Mouse (Mus musculus) heart, embryonic 14.5 days (tissue): ENCODE data around the gene Oip5. TPM values are rescaled to one million over a fixed set of nuclear protein-coding genes. Genes with fewer than 3 reads are reported as not detected.
"Not testable (repeated sequence)": the region's sequence is repeated elsewhere in the genome, so short reads cannot be mapped to it uniquely, and the experiment has no call there.

Experiments
- ATAC-seq: fragments of 200-750 bp; cut with Nextera tagmentation; 2 replicates; pipeline ENCODE4 v1.8.0; 2017; ENCODE audit warnings: low read depth, moderate TSS enrichment; ENCODE audit not compliant: insufficient number of reproducible peaks, insufficient read depth, low FRiP score
- H3K27ac ChIP-seq, 2 experiments: fragments of 200-500 bp in 1 of 2; fragments of 300-500 bp in 1 of 2; sonication (generic) in 1 of 2; replicated peaks in 1 of 2; 2 replicates each; pipeline ENCODE4 v1.5.1; 2012 to 2014; ENCODE audit warnings: low read depth in 2 of 2, low read length in 2 of 2, control low read depth in 1 of 2, mild to moderate bottlenecking in 1 of 2, mixed read lengths in 1 of 2; ENCODE audit not compliant: control insufficient read depth in 1 of 2, insufficient read depth in 1 of 2
- H3K27me3 ChIP-seq: fragments of 300-500 bp; sonication (generic); 2 replicates; pipeline ENCODE4 v1.6.1; 2014; ENCODE audit warnings: mild to moderate bottlenecking, low read length, control low read depth; ENCODE audit not compliant: control insufficient read depth, insufficient read depth
- H3K36me3 ChIP-seq: fragments of 300-500 bp; sonication (generic); 2 replicates; pipeline ENCODE4 v1.6.1; 2014; ENCODE audit warnings: mild to moderate bottlenecking, control low read depth, low read length, mixed read lengths; ENCODE audit not compliant: control insufficient read depth, insufficient read depth
- H3K4me1 ChIP-seq, 2 experiments: fragments of 200-500 bp in 1 of 2; fragments of 300-500 bp in 1 of 2; sonication (generic) in 1 of 2; 2 replicates each; pipeline ENCODE4 v1.6.1; 2012 to 2014; ENCODE audit warnings: low read length in 2 of 2, control low read depth in 1 of 2, mixed read lengths in 1 of 2; ENCODE audit not compliant: control insufficient read depth in 2 of 2, insufficient read depth in 2 of 2
- H3K4me2 ChIP-seq: fragments of 300-500 bp; sonication (generic); 2 replicates; pipeline ENCODE4 v1.6.1; 2014; ENCODE audit warnings: mild to moderate bottlenecking, low read length
- H3K4me3 ChIP-seq, 2 experiments: fragments of 200-500 bp in 1 of 2; fragments of 300-500 bp in 1 of 2; sonication (generic) in 1 of 2; 2 replicates each; pipeline ENCODE4 v1.5.1; 2012 to 2014; ENCODE audit warnings: low read length in 2 of 2, mild to moderate bottlenecking in 2 of 2, control low read depth in 1 of 2, low read depth in 1 of 2, moderate library complexity in 1 of 2; ENCODE audit not compliant: control insufficient read depth in 1 of 2, insufficient read depth in 1 of 2
- H3K9ac ChIP-seq: fragments of 300-500 bp; sonication (generic); 2 replicates; pipeline ENCODE4 v1.6.1; 2014; ENCODE audit warnings: mild to moderate bottlenecking, low read length
- H3K9me3 ChIP-seq: fragments of 300-500 bp; sonication (generic); 2 replicates; pipeline ENCODE4 v1.6.1; 2016; ENCODE audit warnings: low read length, control low read depth; ENCODE audit not compliant: control insufficient read depth
- WGBS: fragments of 180-500 bp; shearing (Covaris S2); extraction: QIAGEN DNeasy Blood & Tissue Kit; methylation state at CpG from one replicate; pipeline ENCODE4 v1.1.7; 2014; 5-methylcytosine and 5-hydroxymethylcytosine counted together
- polyA plus RNA-seq: library from polyadenylated mRNA; unstranded; fragments of >200 nt; fragmentation: Nextera tagmentation; extraction: Ambion mirVana; gene quantifications from 2 replicates; pipeline ENCODE4 v1.2.1, GENCODE M21; 2014

Gene Oip5
- 17.7 and 20.7 TPM in 2 replicates for polyA plus RNA-seq

GRCm38 (mm10) chr2:119618199-119618982 is at the start of gene Oip5, which contains the start of gene Nusap1:
Gene Oip5 (minus strand): TSS chr2:119618469.
Gene Nusap1 (plus strand): TSS chr2:119618298.
- under 1% methylated on average over 55 of the region's 55 CpGs for WGBS
- H3K4me2 ChIP-seq: peak within 1 kb of the TSS; percentile 86

GRCm38 (mm10) chr2:119665744-119666143 is 47.5 kb upstream of the Oip5 start:
- 65% methylated on average over 19 of the region's 23 CpGs for WGBS
- ATAC-seq, H3K36me3 ChIP-seq, H3K4me2 ChIP-seq, H3K4me3 ChIP-seq, H3K9ac ChIP-seq, H3K9me3 ChIP-seq, H3K27me3 ChIP-seq, H3K27ac ChIP-seq: not testable (repeated sequence)
- H3K4me1 ChIP-seq: peaks cover 5 to 12% of the 10 kb centered on the region in 2 experiments

More at GRCm38 (mm10) chr2:119618199-119618982, at the start of gene Oip5, which contains the start of gene Nusap1:
- H3K4me1 ChIP-seq: peaks cover 2 to 24% of the 10 kb centered on the region in 2 experiments; a peak in 3 of 4 replicates
- peaks cover 9% of the 10 kb centered on the region for H3K36me3 ChIP-seq
- peak within 1 kb of the TSS; percentile 48 to 63; a peak in 3 of 4 replicates for H3K27ac ChIP-seq
- peak within 1 kb of the TSS; percentile 79 for H3K9ac ChIP-seq
- peak within 1 kb of the TSS; percentile 89 for H3K4me3 ChIP-seq
- no peaks in the 10 kb centered on the region for H3K27me3 ChIP-seq
- no peaks in the 10 kb centered on the region for H3K9me3 ChIP-seq
- ATAC-seq: peak; percentile 99

- Histone ChIP-seq H3K4me3 (peak within 1 kb of the TSS; percentile 87 to 98), H3K4me2 (peak within 1 kb of the TSS; percentile 80), H3K4me1 (peaks cover 5 to 12% of the 10 kb centered on the region in 2 experiments), H3K27ac (peak within 1 kb of the TSS; percentile 25 to 67; a peak in 3 of 4 replicates), H3K27me3 (no peaks in the 10 kb centered on the region), H3K9me3 (no peaks in the 10 kb centered on the region), H3K36me3 (peaks cover 28% of the 10 kb centered on the region), H3K9ac (peak within 1 kb of the TSS; percentile 96)
- ATAC-seq: no peak
- WGBS: under 1% methylated on average over 44 of the region's 44 CpGs
Observed at GRCm38 (mm10) chr2:119662220-119663182, 44.2 kb upstream of the Oip5 start, which contains the start of gene Ndufaf1. Gene Ndufaf1 (minus strand): TSS chr2:119662827.

GRCm38 (mm10) chr2:119644254-119644653 is 26.0 kb upstream of the Oip5 start:
- Histone ChIP-seq H3K4me2 (no peak overlapping the region), H3K27ac (no peak overlapping the region), H3K9ac (no peak overlapping the region), H3K36me3 (peaks cover 97% of the 10 kb centered on the region), H3K4me3 (no peak overlapping the region), H3K27me3 (no peaks in the 10 kb centered on the region), H3K9me3 (no peaks in the 10 kb centered on the region), H3K4me1 (no peaks in the 10 kb centered on the region)
- no peak for ATAC-seq
- 94% methylated on average over 5 of the region's 5 CpGs for WGBS

- no peaks in the 10 kb centered on the region for H3K4me1 ChIP-seq
- H3K36me3 ChIP-seq: peaks cover 96% of the 10 kb centered on the region
- WGBS: 94% methylated on average over 5 of the region's 5 CpGs
Observed at GRCm38 (mm10) chr2:119641214-119641912, 23.1 kb upstream of the Oip5 start.

GRCm38 (mm10) chr2:119636781-119637180 is 18.5 kb upstream of the Oip5 start:
- no peak for ATAC-seq
- WGBS: 91% methylated on average over 1 of the region's 1 CpGs
- no peak overlapping the region for H3K4me2 ChIP-seq
- H3K36me3 ChIP-seq: peaks cover 98% of the 10 kb centered on the region
- no peak overlapping the region for H3K27ac ChIP-seq
- H3K9ac ChIP-seq: no peak overlapping the region
- H3K9me3 ChIP-seq: no peaks in the 10 kb centered on the region
- no peaks in the 10 kb centered on the region for H3K4me1 ChIP-seq
- no peak overlapping the region for H3K4me3 ChIP-seq
- no peaks in the 10 kb centered on the region for H3K27me3 ChIP-seq

More at GRCm38 (mm10) chr2:119641214-119641912, 23.1 kb upstream of the Oip5 start:
- no peak for ATAC-seq
- Histone ChIP-seq H3K4me2 (no peak overlapping the region), H3K9ac (no peak overlapping the region), H3K9me3 (no peaks in the 10 kb centered on the region), H3K4me3 (no peak overlapping the region), H3K27me3 (no peaks in the 10 kb centered on the region), H3K27ac (no peak overlapping the region)
